Mouse (Mus musculus) macrophage (primary cell): ENCODE measurements around the gene Apom. TPM values are rescaled to one million over a fixed set of nuclear protein-coding genes. Genes with fewer than 3 reads are reported as not detected.

Source experiments
- H3K27ac ChIP-seq: fragments of 350-480 bp; formaldehyde crosslinking; 2 replicates; pipeline ENCODE4 v1.9.0; 2021
- H3K36me3 ChIP-seq: fragments of 350-480 bp; formaldehyde crosslinking; 2 replicates; pipeline ENCODE4 v1.9.0; 2021; ENCODE audit errors: inconsistent target
- H3K4me3 ChIP-seq: fragments of 350-480 bp; formaldehyde crosslinking; 2 replicates; pipeline ENCODE4 v1.9.0; 2021; ENCODE audit errors: inconsistent target
- H3K79me2 ChIP-seq: fragments of 350-480 bp; formaldehyde crosslinking; 2 replicates; pipeline ENCODE4 v1.9.0; 2021; ENCODE audit errors: inconsistent target
- WGBS: methylation state at CpG from one replicate; pipeline ENCODE4 v1.1.7; 2026; ENCODE audit warnings: inconsistent platforms; ENCODE audit not compliant: missing documents; 5-methylcytosine and 5-hydroxymethylcytosine counted together
- polyA plus RNA-seq: library from polyadenylated mRNA; stranded (reverse); fragments of 250-400 nt; gene quantifications from 3 replicates; pipeline ENCODE4 v1.2.4, GENCODE M21; 2018; ENCODE audit warnings: inconsistent platforms

The Apom gene
- polyA plus RNA-seq, 1 experiment from 2014 or later, result not detected

- WGBS, result 91% methylated on average over 7 of the region's 7 CpGs
- H3K79me2 ChIP-seq, result peaks cover 8% of the 10 kb centered on the region; the same call in 1 of the 2 replicates
- no peaks in the 10 kb centered on the region for H3K36me3 ChIP-seq
- H3K27ac ChIP-seq, result no peak within 1 kb of the TSS
- H3K4me3 ChIP-seq, result no peak within 1 kb of the TSS
These were observed 46.5 kb downstream of the Apom start, which contains the start of gene Ly6g6f for GRCm38 (mm10) chr17:35085208-35085865. Gene Ly6g6f, minus strand, starts transcription at chr17:35085610.

DNA sequence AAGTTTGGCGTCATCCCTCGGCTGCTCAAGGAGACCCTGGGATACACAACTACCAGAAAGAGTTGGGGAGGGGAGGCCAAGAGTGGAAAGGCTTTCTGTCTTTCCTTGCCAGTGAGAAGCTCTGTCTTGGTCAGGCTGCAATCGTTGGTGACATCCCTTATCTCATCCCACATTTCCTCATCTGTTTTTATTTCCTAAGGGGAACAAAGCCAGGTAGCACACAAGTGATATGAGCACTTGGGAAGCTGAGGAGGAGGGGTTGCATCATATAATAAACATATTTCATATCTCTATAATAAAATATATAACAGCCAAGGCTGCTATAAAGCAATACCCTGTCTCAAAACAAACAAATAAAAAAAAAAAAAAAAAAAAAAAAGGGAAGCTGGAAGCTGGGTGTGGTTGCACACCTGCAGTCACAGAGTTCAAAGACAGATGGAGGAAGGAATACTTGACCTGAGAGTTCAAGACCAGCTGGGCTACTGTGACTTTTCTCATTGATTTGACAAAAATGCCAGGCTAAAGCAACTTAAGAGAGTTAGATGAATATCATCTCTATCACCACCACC lies 47.8 kb downstream of the Apom start:
- H3K36me3 ChIP-seq, result no peaks in the 10 kb centered on the region
- H3K4me3 ChIP-seq, result no peak overlapping the region
- no peaks in the 10 kb centered on the region for H3K79me2 ChIP-seq
- WGBS, result 63% methylated on average over 3 of the region's 3 CpGs
- H3K27ac ChIP-seq, result no peak overlapping the region

DNA sequence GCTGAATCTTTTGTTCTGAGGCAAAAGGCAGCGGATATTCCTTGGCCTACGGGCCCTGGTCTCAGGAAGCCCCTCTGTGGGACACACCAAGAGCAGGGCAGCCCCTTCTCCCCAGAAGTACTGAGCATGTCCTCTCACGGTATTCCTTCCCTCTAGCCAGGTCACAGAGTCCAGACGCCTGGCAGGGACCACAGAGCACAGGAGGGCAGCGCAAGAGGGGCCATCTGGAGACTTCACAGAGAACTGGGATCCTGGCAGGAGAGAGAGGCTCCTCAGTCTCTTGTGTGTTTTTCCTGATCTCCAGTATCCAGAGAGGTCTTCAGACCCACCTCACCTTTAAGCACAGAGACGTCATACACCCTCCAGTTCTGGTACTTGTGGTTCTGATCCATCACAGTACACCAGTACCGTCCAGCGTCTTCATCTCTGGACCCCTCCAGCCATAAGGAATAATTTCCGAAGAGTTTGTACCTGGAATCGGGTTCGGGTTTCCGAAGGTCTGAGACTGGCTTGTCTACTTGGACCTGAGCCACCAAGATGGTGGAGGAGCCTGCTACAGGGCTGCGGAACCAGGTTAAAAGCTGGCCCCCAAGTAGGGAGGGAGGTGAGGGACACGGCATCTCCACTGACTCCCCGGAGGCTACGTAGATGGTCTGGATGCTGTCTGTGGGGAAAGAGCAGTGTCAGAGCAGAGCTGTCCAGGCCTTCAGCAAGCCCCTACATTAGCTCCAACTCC lies 48.8 kb downstream of the Apom start:
- 94% methylated on average over 16 of the region's 16 CpGs for WGBS
- no peak overlapping the region for H3K4me3 ChIP-seq
- H3K36me3 ChIP-seq, result no peaks in the 10 kb centered on the region
- H3K27ac ChIP-seq, result no peak overlapping the region
- no peaks in the 10 kb centered on the region for H3K79me2 ChIP-seq

DNA sequence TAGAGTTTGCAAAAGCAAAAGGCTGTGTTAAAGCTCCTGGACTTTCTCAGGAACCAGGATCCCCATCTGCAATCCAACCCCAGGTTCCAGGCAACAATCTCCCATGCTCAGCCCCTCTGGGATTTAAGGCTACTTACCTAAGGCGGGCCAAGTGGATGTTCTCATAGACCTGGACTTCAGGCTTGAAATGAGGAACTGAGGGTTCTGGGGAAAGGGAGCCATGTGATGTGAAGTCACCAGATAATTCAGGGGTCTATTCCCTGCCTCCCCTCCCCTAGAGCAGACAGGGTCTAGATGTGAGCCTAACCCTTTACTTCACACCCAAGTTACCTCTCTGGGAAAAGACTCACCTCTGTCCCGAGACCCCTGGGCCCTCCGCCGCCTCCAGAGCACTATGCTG lies 51.1 kb downstream of the Apom start:
- Histone ChIP-seq H3K79me2 (no peaks in the 10 kb centered on the region), H3K36me3 (no peaks in the 10 kb centered on the region), H3K27ac (no peak overlapping the region), H3K4me3 (no peak overlapping the region)
- WGBS, result 95% methylated on average over 4 of the region's 4 CpGs

DNA sequence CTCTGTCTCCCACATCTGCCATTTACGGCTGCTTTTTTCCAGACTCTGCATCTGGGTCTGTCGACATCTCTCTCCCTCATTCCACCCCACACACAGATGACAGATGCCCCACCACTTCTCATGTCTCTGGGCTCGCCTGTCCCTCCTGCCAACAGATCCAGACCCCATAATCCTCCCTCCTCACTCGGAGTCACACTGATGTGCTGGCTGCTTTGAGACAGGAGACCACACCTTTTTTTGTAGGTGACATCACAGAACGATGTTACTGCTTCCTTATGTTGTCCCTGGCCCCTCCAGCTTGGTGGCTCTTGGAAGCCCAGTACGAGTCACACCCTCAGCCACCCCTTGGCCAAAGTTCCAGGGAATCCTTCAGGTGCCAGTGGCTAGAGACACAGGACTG lies 51.6 kb downstream of the Apom start:
- 77% methylated on average over 5 of the region's 6 CpGs for WGBS
- Histone ChIP-seq H3K27ac (no peak overlapping the region), H3K4me3 (no peak overlapping the region), H3K79me2 (no peaks in the 10 kb centered on the region), H3K36me3 (no peaks in the 10 kb centered on the region)

DNA sequence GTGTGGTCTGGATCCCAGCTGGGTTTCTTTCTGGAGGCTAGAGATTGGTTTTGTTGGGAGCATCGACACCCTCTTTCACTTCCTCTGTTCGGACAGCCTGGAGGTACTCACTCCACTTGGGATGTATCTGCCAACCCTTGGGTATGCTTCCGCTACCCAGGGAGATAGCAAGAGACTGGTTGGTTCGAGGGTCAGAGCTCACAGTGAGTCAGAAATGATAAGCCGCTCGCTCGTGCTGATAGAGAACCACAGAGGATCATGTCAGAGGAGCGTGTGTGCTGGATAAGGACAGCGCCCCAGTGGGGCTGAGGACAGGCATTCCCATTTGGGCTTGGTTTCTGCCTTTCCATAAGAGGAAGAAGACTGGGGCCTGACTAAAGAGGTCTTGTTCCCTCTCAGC lies 52.1 kb downstream of the Apom start:
- Histone ChIP-seq H3K27ac (no peak overlapping the region), H3K36me3 (no peaks in the 10 kb centered on the region), H3K4me3 (no peak overlapping the region), H3K79me2 (no peaks in the 10 kb centered on the region)
- WGBS, result 65% methylated on average over 9 of the region's 9 CpGs

Other genes starting within 250 kb of the Apom start
- gene C2, start 233.8 kb downstream of the Apom start, polyA plus RNA-seq, result 0.63 to 0.95 TPM (median 0.86 TPM) in 3 replicates
- gene Ehmt2, start 233.6 kb downstream of the Apom start, polyA plus RNA-seq, result 59.6 to 100 TPM (median 69.3 TPM) in 3 replicates
- gene Slc44a4, start 217.6 kb downstream of the Apom start, polyA plus RNA-seq, result not detected in 3 replicates
- gene Neu1, start 200.8 kb downstream of the Apom start, polyA plus RNA-seq, result 80.3 to 98.8 TPM (median 81.2 TPM) in 3 replicates
- 0.57 to 1.2 TPM (median 0.69 TPM) in 3 replicates for gene Hspa1b, start 172.8 kb downstream of the Apom start, polyA plus RNA-seq
- gene Gm20481, start 162.1 kb downstream of the Apom start, polyA plus RNA-seq, result not detected in 3 replicates
- 1.2 to 1.9 TPM (median 1.8 TPM) in 3 replicates for gene Hspa1a, start 159.9 kb downstream of the Apom start, polyA plus RNA-seq
- gene Hspa1l, start 159.3 kb downstream of the Apom start, polyA plus RNA-seq, result 0.47 to 1.7 TPM (median 0.96 TPM) in 3 replicates
- gene Lsm2, start 150.2 kb downstream of the Apom start, polyA plus RNA-seq, result 16.5 to 52.8 TPM (median 51.4 TPM) in 3 replicates
- gene Vars, start 131.1 kb downstream of the Apom start, polyA plus RNA-seq, result 7.7 to 37.5 TPM (median 19.2 TPM) in 3 replicates
- gene Vwa7, start 115.5 kb downstream of the Apom start, polyA plus RNA-seq, result 0.06 to 0.32 TPM (median 0.07 TPM) in 3 replicates
- not detected in 3 replicates for gene Sapcd1, start 104.0 kb downstream of the Apom start, polyA plus RNA-seq
- gene Msh5, start 85.3 kb downstream of the Apom start, polyA plus RNA-seq, result 0.48 to 0.51 TPM (median 0.50 TPM) in 3 replicates
- gene Clic1, start 82.1 kb downstream of the Apom start, polyA plus RNA-seq, result 359 to 667 TPM (median 372 TPM) in 3 replicates
- 3.3 to 9.6 TPM (median 4.8 TPM) in 3 replicates for gene Ddah2, start 73.0 kb downstream of the Apom start, polyA plus RNA-seq
- not detected in 3 replicates for gene Ly6g6c, start 66.7 kb downstream of the Apom start, polyA plus RNA-seq
- gene Mpig6b, start 65.9 kb downstream of the Apom start, polyA plus RNA-seq, result 0.17 TPM in 1 of 3 replicates, not detected in the others
- not detected in 3 replicates for gene Ly6g6e, start 55.1 kb downstream of the Apom start, polyA plus RNA-seq
- gene Ly6g6d, start 54.0 kb downstream of the Apom start, polyA plus RNA-seq, result 0.43 to 1.7 TPM (median 0.88 TPM) in 3 replicates
- gene Ly6g6f, start 46.4 kb downstream of the Apom start, polyA plus RNA-seq, result not detected in 3 replicates
- gene Abhd16a, start 42.8 kb downstream of the Apom start, polyA plus RNA-seq, result 33.9 to 63.2 TPM (median 53.2 TPM) in 3 replicates
- not detected in 3 replicates for gene Ly6g5c, start 23.8 kb downstream of the Apom start, polyA plus RNA-seq
- gene Ly6g5b, start 16.6 kb downstream of the Apom start, polyA plus RNA-seq, result 0.36 to 0.46 TPM in 2 of 3 replicates, not detected in the other
- 11.4 to 18.0 TPM (median 13.2 TPM) in 3 replicates for gene Gpank1, start 10.6 kb downstream of the Apom start, polyA plus RNA-seq
- gene Csnk2b, start 10.0 kb downstream of the Apom start, polyA plus RNA-seq, result 129 to 166 TPM (median 149 TPM) in 3 replicates
- gene D17H6S53E, start 5.7 kb downstream of the Apom start, polyA plus RNA-seq, result 11.5 to 23.5 TPM (median 22.0 TPM) in 3 replicates
- gene Bag6, start 3.1 kb upstream of the Apom start, polyA plus RNA-seq, result 103 to 118 TPM (median 104 TPM) in 3 replicates
- gene Prrc2a, start 32.8 kb upstream of the Apom start, polyA plus RNA-seq, result 91.3 to 139 TPM (median 124 TPM) in 3 replicates
- gene Aif1, start 44.0 kb upstream of the Apom start, polyA plus RNA-seq, result 231 to 253 TPM (median 243 TPM) in 3 replicates
- gene Lst1, start 56.4 kb upstream of the Apom start, polyA plus RNA-seq, result 322 to 615 TPM (median 449 TPM) in 3 replicates
- 0.33 to 0.50 TPM (median 0.48 TPM) in 3 replicates for gene Ltb, start 62.4 kb upstream of the Apom start, polyA plus RNA-seq
- gene Tnf, start 70.0 kb upstream of the Apom start, polyA plus RNA-seq, result 20.0 to 57.4 TPM (median 38.0 TPM) in 3 replicates
- not detected in 3 replicates for gene Lta, start 73.3 kb upstream of the Apom start, polyA plus RNA-seq
- gene Gm16181, start 88.8 kb upstream of the Apom start, polyA plus RNA-seq, result not detected in 3 replicates
- 5.0 to 12.5 TPM (median 6.9 TPM) in 3 replicates for gene Atp6v1g2, start 101.6 kb upstream of the Apom start, polyA plus RNA-seq
- gene Nfkbil1, start 103.7 kb upstream of the Apom start, polyA plus RNA-seq, result 8.3 to 16.7 TPM (median 14.8 TPM) in 3 replicates
- gene Ddx39b, start 109.7 kb upstream of the Apom start, polyA plus RNA-seq, result 113 to 158 TPM (median 122 TPM) in 3 replicates
- gene H2-D1, start 130.7 kb upstream of the Apom start, polyA plus RNA-seq, result 2,972 to 5,352 TPM (median 3,334 TPM) in 3 replicates
- gene H2-Q1, start 188.4 kb upstream of the Apom start, polyA plus RNA-seq, result not detected in 3 replicates
- not detected in 3 replicates for gene H2-Q2, start 210.2 kb upstream of the Apom start, polyA plus RNA-seq
- gene H2-Q4, start 247.6 kb upstream of the Apom start, polyA plus RNA-seq, result 54.4 to 151 TPM (median 62.1 TPM) in 3 replicates